Mouse (Mus musculus) retina, adult 2 months (tissue): ENCODE measurements around the gene Sphk2.
"Not testable (repeated sequence)": the region's sequence is repeated elsewhere in the genome, so short reads cannot be mapped to it uniquely, and the experiment has no call there.

ENCODE experiments used
- DNase-seq: peaks from one replicate; pipeline ENCODE4 v3.0.0-alpha.2; 2012; ENCODE audit warnings: low read depth, low spot score

Gene Sphk2

DNA sequence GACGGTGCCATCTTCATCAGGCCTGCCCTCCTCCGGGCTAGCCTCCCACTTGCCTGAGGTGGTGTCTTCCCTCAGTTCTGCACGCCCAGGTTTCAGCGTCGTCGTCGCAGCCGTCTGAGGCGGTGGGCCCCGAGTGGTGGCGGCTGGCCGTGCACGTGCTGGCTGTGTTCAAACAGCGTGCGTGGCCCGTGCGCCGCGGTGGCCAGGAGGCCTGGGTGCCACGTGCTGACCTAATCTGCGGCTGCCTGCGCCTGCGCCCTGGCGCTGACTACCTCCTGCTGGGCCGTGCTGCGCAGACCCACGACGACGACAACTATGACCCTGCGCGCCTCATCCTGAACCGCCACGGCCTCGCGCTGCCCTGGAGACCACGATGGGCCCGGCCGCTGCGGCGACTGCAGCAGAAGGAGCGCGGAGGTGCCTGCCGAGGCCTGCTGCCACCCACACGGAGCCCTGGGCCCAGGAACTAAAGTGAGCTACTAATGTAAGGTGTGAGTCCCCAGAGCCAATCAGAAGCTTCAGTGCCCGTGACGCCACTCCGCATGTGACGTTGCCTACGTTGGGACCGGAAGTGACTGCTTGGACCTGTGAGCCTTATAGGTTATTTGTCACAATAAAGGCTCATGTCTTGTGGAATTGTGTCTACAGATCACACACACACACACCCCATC, 23.7 kb downstream of the Sphk2 start, which contains the start of gene Sec1:
TSS of gene Sec1 (minus strand) at position 482 of the 671 bp plus-strand sequence.
- DNase-seq: no peak

DNA sequence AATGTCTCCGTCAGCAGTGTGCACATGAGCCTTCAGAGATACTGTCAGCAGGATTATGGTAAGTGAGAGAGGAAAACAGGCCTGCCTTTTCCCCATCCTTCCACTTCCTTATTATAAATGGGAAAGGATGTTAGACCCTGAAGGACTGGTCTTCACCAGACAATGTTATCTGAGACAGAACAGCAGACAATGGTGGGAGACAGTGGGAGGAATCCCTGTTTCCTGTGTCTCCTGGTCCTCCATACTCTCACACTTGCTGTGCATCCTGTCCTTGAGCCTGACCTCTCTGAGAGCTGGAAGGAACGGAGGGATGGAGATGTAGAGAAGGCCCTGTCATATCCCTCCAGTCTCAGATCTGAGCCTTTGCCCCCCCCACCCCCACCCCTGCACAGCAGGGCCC, 25.4 kb downstream of the Sphk2 start:
- no peak for DNase-seq

DNA sequence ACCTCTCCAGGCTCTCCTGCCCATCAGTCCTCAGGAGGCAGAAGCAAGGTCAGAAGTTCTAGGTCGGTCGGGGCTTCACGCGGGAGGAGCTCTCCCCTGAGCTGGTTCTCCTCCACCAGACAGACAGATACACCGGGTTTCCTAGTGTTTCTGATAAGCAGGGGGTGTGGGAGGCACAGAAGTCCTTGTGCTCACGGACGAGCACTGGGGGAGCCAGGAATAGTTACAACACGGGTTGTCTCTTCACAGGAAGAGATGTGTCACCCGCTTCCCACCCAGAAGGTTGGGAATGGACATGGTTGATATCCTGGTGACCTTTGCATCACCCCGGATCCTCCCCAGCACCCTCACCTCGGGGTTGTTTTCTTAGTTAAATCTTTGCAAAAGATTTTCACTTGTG, 28.0 kb downstream of the Sphk2 start:
- DNase-seq: no peak

DNA sequence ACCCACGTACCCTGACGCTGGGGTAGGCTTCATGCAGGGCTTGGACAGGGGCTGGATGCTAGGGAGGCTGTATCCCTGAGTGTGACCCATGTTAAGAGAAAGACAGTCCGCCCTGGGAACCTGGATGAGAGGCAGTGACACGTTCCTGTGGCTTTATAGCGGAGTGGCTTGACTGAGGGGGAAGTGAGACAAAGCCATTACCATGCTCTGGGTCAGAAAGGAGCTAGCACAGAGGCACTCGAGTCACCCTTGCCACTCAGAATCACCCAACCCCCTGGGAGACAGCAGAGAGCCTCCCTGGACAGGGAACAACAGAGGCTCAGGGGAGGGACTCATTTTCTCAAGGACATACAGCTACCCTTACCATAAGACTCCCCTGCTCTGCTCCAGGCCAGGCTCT, 28.7 kb downstream of the Sphk2 start:
- no peak for DNase-seq

DNA sequence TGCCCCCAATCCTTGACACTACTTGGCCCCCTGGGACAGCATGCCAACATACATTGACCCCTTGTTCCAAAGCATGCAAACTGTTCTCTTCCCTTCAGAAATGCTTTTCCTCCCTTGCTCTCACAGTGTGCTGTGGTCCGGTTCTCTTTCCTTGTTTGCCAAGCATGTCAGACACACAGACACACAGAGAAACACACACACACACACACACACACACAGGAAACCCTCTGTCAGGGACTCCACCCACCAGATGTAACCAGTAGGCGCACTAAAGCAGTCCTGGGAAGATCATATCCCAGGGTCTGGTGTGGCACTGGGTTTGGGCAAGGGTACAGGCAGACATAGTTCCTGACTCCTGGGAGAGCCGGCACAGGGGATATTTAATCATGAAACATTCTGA, 31.0 kb downstream of the Sphk2 start:
- no peak for DNase-seq

DNA sequence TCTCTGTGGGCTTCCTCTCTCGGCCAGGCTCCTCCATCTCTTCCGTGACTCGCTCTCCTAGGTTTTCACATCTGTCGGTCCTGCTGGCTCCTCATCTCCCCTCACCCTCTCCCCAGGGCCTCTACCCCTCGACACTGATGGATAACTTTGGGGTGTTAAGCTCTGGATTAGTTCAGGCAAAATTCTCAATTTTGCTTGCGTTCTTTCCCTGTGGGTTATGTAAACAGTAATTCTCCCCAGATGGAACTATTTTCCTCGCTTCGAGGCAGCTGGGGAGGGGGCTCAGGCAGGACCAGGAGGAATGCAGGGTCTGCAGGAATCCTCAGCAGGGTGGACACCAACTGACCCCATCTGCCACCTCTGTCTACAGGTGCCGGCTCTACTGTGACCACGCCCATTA, 32.0 kb downstream of the Sphk2 start:
- DNase-seq: no peak

DNA sequence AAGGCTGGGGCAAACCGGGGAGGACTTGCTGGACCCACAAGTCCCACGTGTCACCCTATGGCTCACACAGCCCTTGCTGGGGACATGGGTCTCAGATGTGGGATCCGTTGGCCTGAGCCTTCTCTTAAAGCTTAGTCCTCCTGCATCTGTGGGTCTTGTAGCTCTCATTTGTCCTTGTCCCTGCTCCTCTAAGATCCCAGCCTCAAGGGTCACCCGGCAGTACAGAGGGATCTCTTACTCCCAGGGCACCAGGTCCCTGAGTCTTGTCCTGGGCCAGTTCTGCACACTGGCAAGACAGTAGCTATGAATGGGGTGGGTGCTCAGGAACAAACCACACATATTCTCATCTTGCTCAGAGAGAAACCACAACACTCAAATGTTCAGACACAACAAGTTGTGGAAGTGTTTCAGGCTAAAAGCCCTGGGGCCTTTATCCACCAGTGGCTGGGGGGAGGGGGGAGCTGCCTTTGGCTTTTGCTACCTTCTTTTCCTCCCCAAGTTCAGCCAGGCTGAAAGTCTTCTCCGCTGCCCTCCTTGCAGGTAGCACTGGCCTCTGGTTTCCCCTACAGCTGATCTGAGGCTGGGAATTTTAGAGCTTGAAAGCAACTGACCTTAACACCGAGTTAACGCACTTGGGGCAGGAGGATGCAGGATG, 34.3 kb downstream of the Sphk2 start, which contains the start of gene Ntn5:
TSS of gene Ntn5 (plus strand) at position 627 of the 655 bp plus-strand sequence.
- no peak for DNase-seq

DNA sequence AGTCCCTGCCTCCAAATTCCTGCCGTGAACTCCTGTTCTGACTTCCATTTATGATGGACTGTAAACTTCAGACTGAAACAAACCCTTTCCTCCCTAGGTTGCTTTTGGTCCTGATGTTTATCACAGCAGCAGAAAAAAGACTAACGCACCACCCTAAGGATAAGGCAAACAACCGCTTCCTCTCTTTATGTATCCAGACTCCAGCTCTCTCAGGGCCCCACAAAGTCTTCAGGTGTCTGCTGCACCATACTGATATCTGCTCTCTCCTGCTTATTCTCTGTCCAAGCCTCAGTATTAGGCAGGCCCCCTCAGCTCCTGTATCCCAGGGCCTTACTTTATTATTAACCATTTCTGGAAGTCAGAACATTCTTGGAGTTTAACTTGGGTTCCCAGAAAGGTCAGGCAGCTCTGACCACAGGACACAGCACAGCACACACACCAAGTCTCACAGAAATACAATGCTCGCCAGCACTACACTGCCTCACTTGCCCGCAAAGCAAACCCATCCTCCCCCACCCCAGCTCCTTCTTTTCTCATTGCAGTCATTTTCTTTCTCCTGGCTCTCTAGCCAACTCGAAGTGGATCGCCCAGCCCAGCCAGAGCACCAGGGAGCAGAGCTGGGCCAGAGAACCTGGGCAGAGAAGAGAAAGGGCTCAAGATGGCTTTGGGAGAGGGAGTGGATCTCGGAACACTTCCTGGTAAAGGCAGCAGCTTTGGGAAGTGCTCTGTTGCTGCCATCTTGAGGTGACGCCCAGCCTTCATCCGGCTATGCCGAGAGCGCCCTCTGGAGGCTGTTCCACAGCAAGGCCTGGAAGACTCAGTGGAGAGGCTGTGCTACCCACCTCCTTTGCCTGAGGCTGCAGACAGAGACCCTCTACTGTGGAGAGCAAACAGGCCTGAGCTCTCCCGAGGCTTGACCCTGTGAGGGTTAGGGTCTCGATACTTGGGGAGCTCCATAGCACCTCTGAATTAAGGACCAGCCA, 35.4 kb downstream of the Sphk2 start:
- DNase-seq: peak; percentile 63

DNA sequence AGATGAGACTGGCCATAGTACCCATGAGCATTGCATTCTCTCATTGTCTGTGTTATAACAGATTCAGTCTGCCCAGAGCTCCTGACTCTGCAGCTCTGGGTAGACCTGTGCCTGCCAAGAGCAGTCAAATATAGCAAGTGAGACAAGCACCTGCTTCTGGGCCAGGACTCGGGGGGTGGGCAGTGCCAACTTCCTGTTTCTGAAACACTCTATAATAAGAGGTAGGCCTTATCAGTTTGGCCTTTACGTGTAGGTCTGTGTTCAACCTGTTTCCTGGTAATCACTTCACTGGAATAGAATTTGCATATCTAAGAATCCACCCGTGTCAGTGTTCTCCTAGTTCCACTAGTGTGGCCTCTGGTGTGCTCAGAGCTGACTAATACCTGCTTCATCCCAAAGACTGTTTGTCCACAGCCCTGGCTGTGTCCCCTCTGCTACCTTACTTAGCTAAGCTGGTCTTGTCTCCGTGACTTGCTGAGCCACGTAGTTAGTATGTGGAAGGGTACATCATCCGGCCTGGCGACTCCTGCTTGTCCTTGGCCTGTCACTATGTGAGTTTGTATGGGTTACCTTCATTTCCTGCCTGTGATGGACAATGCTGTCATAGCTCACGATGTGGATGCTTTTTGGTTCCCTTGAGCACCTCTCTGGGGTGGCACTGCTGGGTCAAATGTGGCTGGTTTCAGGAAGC, 36.6 kb downstream of the Sphk2 start:
- DNase-seq: no peak

DNA sequence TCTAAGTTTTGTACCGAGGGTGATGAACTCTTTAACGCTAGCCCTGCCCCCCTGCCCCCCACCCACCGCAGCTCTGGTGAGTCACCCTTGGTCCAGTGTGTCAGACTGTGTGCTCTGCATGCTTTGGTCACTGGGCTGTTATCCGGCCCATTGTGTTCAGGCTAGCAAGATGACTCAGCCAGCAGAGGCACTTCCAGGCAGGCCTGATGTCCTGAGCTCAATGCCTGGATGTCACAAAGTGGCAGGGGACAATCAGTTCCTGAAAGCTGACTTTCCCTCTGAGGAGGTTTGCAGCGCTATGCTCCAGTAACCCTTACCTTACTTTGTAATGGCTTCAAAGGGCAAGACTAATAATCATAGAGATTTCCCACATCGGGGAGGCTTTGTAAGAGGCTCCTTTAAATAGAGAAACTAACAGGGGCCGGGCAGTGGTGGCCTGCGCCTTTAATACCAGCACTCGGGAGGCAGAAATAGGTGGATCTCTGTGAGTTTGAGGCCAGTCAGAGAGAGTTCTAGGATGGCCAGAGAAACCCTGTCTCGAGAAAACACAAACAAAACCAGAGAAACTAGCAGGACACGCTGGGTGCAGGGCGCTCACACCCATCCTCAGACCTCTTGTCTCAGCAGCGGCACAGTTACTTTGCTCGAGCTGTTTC, 37.7 kb downstream of the Sphk2 start:
- no peak for DNase-seq

DNA sequence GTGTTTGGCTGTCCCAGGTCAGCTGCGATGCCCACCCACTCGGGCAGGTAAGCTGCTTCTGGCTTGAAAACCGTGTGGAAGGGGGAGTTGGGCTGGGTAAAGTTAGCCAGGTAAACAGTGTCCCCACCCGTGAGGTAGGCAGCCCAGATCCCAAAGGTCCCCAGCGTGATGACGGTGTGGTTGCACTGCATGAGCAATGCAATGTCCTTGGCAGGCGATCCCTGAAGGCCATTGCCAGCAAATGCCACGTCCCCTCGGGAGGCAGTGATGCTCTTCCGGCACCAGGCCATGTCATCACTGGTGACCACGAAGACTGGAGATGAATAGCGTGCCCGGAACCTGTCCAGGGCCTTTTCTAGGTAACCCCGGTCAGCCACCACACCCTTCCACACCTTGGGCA, 39.3 kb downstream of the Sphk2 start:
- DNase-seq: no peak

DNA sequence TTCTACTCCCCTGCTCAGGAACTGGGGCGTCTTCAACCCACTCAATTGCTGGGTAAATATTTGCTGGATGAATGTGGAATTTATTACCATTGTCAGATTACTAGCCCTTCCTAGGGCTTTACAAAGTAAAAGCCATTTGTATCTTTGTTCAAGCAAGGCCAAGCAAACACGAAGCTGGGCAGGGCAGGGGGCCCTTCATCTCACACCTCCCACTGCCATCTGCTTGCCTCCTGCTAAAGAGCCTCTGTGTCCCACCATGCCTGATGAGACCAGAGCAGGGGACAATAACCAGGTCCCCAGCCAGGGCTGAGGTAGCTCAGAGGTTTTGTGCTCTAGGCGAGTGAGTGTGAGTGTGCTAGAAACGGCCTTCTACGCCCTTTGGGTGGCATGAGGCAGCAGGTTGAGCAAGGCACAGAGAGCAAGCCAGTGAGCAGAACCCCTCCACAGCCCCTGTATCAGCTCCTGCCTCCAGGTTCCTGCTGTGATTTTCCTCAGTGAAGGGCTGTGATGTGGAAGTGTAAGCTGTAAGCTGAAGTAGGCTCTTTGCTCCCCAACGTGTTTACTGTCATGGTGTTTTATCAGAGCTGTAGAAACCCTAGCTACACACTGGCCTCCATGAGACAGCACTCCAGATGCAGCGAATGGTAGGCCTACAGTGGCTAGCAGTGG, 40.0 kb downstream of the Sphk2 start:
- no peak for DNase-seq

DNA sequence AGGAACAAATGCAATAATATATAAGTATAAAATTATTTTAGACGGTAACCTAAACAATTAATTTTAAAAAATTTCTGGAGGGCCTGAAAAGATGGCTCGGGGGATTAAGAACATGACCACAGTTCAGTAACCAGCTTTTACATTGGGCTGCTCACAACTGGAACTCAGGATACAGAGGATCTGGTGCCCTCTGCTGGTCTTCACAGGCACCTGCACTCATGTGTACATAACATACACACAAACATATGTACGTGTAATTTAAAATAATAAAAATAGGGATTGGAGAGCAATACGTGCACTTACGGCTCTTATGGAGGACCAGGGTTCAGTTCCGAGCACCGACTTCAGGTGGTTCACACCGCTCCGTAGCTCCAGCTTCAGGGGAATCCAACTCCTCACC, 48.9 kb downstream of the Sphk2 start:
- DNase-seq: no peak

DNA sequence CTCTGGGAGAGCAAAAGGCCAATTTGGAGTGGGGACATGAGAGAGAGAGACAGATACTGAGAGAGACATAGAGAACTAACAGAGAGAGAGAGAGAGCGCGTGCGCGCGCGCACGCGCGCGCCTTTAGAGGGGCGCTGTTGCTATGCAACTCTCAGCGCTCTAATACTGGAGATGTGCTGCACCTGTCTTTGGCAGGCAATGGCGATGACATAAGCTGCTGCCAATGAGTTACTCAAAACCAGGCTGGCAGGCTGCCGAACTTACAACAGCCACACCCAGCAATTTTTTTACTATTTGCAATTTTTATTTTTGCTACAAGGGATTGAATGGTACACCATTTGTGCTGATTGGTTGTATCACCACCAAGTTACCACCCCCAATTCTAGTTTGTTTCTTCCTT, 50.0 kb downstream of the Sphk2 start:
- DNase-seq: no peak

DNA sequence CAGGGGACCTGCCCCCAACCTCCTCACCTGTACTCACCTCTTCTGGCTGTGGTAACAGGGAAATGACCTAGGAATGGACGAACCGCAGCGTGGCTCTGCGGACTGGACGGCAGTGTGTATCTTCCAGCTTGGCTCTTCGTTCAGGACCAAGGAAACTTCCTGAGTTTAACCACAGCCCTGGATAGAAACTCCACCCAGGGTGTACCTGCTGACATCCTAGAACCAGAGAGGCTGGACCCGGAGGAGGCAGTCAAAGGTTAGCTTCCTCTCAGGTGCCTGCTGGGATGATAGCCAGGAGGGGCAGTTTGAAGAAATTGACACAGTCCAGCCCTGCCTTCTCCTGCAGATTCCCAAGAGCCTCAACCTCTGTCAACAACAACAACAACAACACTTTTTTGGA, 51.6 kb downstream of the Sphk2 start, which contains the start of gene Fut2:
TSS of gene Fut2 (minus strand) at position 234 of the 400 bp plus-strand sequence.
- no peak for DNase-seq

DNA sequence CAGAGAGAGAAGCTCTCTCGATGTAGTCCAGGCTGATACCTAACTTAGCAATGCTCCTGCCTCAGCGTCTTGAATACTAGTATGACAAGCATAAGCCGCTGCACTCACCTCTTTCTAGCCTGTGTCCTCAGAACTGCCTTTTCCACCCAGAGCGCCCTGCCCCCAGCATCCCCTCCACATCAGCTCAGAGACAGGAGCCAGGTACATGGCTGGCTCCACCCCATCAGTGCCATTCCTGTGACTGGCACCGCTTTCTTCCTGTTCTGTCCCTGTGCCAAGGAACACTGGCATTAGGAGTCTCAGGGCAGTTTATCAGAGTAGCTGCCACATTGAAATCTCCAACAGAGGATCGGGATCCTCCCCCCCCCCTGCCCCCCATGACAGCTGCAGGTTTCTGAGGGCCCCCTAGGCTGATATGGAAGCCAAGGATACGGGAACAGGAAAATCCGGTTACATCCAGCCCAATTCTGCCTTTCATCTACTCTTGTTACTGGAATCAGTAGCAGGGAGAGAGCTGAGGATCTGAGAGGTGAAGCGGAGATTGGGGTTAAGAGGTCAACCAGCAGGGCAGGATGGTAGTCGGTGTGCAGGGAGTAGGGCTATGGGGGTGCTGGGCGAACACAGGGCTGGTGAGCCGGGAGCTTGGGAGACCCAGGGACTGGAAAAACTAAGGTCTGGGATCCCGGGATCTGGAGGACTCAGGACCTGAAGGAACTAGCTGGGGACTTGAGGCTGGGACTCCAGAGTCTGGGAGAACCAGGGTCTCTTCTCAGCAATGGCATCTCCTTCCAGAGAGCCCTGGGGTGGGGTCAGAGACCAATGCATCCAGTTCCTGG, 52.3 kb downstream of the Sphk2 start:
- no peak for DNase-seq

DNA sequence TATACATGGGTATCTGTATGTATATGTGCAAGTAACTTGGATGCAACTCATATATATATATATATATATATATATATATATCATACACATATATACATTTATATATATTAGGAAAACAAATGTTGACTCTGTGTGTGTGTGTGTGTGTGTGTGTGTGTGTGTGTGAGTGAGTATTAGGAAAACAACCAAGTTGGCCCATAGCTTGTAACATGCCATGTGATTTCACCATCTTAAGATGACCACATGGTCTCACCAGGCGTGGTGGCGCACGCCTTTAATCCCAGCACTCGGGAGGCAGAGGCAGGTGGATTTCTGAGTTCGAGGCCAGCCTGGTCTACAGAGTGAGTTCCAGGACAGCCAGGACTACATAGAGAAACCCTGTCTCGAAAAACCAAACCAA, 56.1 kb downstream of the Sphk2 start:
- not testable (repeated sequence) for DNase-seq

DNA sequence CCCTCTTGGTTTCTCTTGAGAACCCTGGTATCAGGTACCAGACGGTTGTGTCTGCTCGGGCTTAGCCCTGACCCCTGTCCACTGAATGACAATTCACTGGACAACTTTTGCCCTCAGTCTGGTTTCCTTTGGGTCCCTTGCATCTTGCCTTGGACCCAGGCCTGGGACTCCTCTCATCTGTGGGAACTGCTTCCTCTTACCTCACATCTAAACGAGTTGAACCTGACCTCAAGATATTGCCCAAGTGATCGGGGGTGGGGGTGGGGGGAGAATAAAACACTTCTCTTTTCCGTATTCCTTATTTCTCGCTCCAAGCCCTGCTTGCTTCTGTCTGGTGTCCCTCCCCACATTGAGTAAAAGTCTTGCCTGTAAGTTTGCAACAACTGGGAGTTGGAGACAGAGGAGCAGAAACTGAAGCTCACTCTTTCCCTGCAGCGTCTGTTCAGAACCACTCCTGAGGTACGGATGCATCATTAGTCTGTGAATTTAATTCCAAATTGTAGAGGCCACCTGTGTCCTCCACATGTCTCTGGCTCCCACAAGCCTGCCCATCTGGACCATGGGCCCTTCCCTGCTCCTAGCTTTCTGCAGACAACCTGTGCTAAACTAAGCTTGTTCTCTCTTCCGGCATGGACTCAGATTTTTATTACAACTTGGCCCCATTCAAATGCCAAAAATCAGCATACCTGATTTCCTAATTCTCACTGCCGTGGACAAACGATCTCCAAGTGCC, 56.9 kb downstream of the Sphk2 start:
- DNase-seq: no peak
